Mouse (Mus musculus): ENCODE results near the gene Inpp5b. TPM values are rescaled to one million over a fixed set of nuclear protein-coding genes. Genes with fewer than 3 reads are reported as not detected.

Gene Inpp5b
- total and polyA plus RNA-seq, 2 experiments = 15.3 to 25.7 TPM

GRCm38 (mm10) chr4:124773995-124774394, 32.3 kb downstream of the Inpp5b start:
- H3K27me3 ChIP-seq (ENCODE audit: control insufficient read depth, insufficient read depth, low read length) = no peaks in the 10 kb centered on the region
- peaks cover 2% of the 10 kb centered on the region for H3K4me1 ChIP-seq (ENCODE audit: control insufficient read depth, insufficient read depth, low read length)
- H3K4me3 ChIP-seq (ENCODE audit: insufficient read depth, low read depth, low read length) = no peak overlapping the region
- no peak for DNase-seq (ENCODE audit: extremely low read depth, low read depth, low spot score)
- WGBS = 93% methylated on average over 6 of the region's 6 CpGs
- H3K79me2 ChIP-seq (ENCODE audit: control insufficient read depth, insufficient read depth, low read length) = peaks cover 43% of the 10 kb centered on the region
- TF ChIP-seq POLR2A (IDR thresholded peaks at IDR 0.05; ENCODE audit: extremely low read depth, insufficient read depth, low read length) (no peak), CTCF (IDR thresholded peaks at IDR 0.05; ENCODE audit: low read depth, low read length) (no peak)
- peaks cover 17% of the 10 kb centered on the region for H3K36me3 ChIP-seq (ENCODE audit: control insufficient read depth, insufficient read depth, low read length)
- no peak overlapping the region for H3K9ac ChIP-seq (ENCODE audit: low read depth, low read length)
- no peak overlapping the region for H3K27ac ChIP-seq (replicated peaks; ENCODE audit: insufficient read depth, low read depth, low read length)

DNA sequence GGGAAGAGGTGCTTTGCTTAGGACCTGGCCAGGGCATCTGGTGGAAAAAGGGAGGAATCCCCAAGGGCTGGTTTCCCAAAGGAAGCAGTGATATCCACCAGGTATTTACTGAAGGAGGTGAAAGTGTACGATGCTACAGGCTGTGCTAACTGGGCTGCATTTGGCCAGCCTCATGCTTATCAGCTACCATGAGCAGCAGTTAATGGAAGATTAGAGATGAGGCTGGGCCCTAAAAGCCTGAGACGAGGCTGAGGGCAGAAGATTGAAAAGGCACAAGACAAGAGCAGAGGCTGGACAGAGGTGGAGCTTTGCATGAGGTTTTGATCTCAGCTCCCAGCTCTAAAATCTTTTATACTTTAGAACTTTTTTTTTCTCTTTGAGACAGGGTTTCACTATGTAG, 32.8 kb downstream of the Inpp5b start:
- WGBS = 38% methylated on average over 2 of the region's 2 CpGs
- Histone ChIP-seq H3K27me3 (ENCODE audit: control insufficient read depth, insufficient read depth, low read length) (no peaks in the 10 kb centered on the region), H3K4me1 (ENCODE audit: control insufficient read depth, insufficient read depth, low read length) (peaks cover 2% of the 10 kb centered on the region), H3K36me3 (ENCODE audit: control insufficient read depth, insufficient read depth, low read length) (peaks cover 20% of the 10 kb centered on the region), H3K4me3 (ENCODE audit: insufficient read depth, low read depth, low read length) (no peak overlapping the region), H3K79me2 (ENCODE audit: control insufficient read depth, insufficient read depth, low read length) (peaks cover 40% of the 10 kb centered on the region), H3K9ac (ENCODE audit: low read depth, low read length) (no peak overlapping the region), H3K27ac (replicated peaks; ENCODE audit: insufficient read depth, low read depth, low read length) (no peak overlapping the region)
- DNase-seq (ENCODE audit: extremely low read depth, low read depth, low spot score) = no peak
- TF ChIP-seq POLR2A (IDR thresholded peaks at IDR 0.05; ENCODE audit: extremely low read depth, insufficient read depth, low read length) = no peak
- no peak for TF ChIP-seq CTCF (IDR thresholded peaks at IDR 0.05; ENCODE audit: low read depth, low read length)

GRCm38 (mm10) chr4:124781361-124781760, 39.7 kb downstream of the Inpp5b start:
- WGBS = 95% methylated on average over 7 of the region's 7 CpGs
- no peak overlapping the region for H3K4me3 ChIP-seq (ENCODE audit: insufficient read depth, low read depth, low read length)
- H3K27me3 ChIP-seq (ENCODE audit: control insufficient read depth, insufficient read depth, low read length) = no peaks in the 10 kb centered on the region
- H3K36me3 ChIP-seq (ENCODE audit: control insufficient read depth, insufficient read depth, low read length) = peaks cover 65% of the 10 kb centered on the region
- peaks cover 16% of the 10 kb centered on the region for H3K79me2 ChIP-seq (ENCODE audit: control insufficient read depth, insufficient read depth, low read length)
- no peak for DNase-seq (ENCODE audit: extremely low read depth, low read depth, low spot score)
- no peak overlapping the region for H3K27ac ChIP-seq (replicated peaks; ENCODE audit: insufficient read depth, low read depth, low read length)
- no peaks in the 10 kb centered on the region for H3K4me1 ChIP-seq (ENCODE audit: control insufficient read depth, insufficient read depth, low read length)
- H3K9ac ChIP-seq (ENCODE audit: low read depth, low read length) = no peak overlapping the region
- TF ChIP-seq CTCF (IDR thresholded peaks at IDR 0.05; ENCODE audit: low read depth, low read length) (no peak), POLR2A (IDR thresholded peaks at IDR 0.05; ENCODE audit: extremely low read depth, insufficient read depth, low read length) (no peak)

DNA sequence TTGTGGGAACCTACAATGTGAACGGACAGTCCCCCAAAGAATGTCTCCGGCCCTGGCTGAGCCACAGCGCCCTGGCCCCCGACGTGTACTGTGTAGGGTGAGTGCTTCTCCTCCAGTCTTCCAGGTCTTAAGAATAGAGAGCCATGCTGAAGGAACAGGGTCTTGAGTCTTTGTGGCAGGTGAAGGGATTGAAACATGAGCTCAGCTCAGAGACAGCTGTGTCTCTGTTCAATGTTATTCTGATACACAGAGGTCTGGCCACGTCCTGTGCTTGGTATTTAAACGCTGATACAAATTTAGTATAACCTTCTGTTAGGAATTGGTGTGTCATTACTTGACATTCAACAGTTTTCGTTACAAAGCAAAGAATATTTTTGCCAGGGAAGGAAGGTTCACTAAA, 40.7 kb downstream of the Inpp5b start:
- no peaks in the 10 kb centered on the region for H3K4me1 ChIP-seq (ENCODE audit: control insufficient read depth, insufficient read depth, low read length)
- H3K27ac ChIP-seq (replicated peaks; ENCODE audit: insufficient read depth, low read depth, low read length) = no peak overlapping the region
- no peak overlapping the region for H3K4me3 ChIP-seq (ENCODE audit: insufficient read depth, low read depth, low read length)
- TF ChIP-seq POLR2A (IDR thresholded peaks at IDR 0.05; ENCODE audit: extremely low read depth, insufficient read depth, low read length) (no peak), CTCF (IDR thresholded peaks at IDR 0.05; ENCODE audit: low read depth, low read length) (no peak)
- no peaks in the 10 kb centered on the region for H3K27me3 ChIP-seq (ENCODE audit: control insufficient read depth, insufficient read depth, low read length)
- no peak overlapping the region for H3K9ac ChIP-seq (ENCODE audit: low read depth, low read length)
- 94% methylated on average over 8 of the region's 8 CpGs for WGBS
- peaks cover 10% of the 10 kb centered on the region; the same call in 1 of the 2 replicates for H3K79me2 ChIP-seq (ENCODE audit: control insufficient read depth, insufficient read depth, low read length)
- no peak for DNase-seq (ENCODE audit: extremely low read depth, low read depth, low spot score)
- peaks cover 68% of the 10 kb centered on the region for H3K36me3 ChIP-seq (ENCODE audit: control insufficient read depth, insufficient read depth, low read length)

DNA sequence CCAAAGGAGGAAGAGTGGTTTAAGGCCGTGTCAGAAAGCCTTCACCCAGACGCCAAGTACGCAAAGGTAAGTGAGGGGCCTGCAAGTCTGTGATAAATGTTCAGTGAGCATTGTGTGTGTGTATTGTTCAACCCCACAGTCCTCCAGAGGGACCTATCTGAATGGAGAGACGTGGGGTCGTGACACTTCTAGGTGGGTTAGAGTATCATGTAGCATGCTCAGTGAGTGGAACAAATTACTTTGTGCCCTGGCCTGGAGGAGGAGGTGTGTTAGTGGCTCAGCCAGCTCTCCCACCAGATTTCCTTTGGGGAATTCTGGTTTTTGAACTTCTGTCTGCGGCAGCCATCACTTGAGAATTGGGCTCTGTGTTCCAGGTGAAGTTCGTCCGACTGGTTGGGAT, 42.3 kb downstream of the Inpp5b start:
- Histone ChIP-seq H3K4me3 (ENCODE audit: insufficient read depth, low read depth, low read length) (no peak overlapping the region), H3K27me3 (ENCODE audit: control insufficient read depth, insufficient read depth, low read length) (no peaks in the 10 kb centered on the region), H3K79me2 (ENCODE audit: control insufficient read depth, insufficient read depth, low read length) (peaks cover 1% of the 10 kb centered on the region; the same call in 1 of the 2 replicates), H3K9ac (ENCODE audit: low read depth, low read length) (no peak overlapping the region), H3K4me1 (ENCODE audit: control insufficient read depth, insufficient read depth, low read length) (peaks cover 2% of the 10 kb centered on the region; the same call in 1 of the 2 replicates), H3K36me3 (ENCODE audit: control insufficient read depth, insufficient read depth, low read length) (peaks cover 61% of the 10 kb centered on the region), H3K27ac (replicated peaks; ENCODE audit: insufficient read depth, low read depth, low read length) (no peak overlapping the region)
- 96% methylated on average over 8 of the region's 8 CpGs for WGBS
- DNase-seq (ENCODE audit: extremely low read depth, low read depth, low spot score) = no peak
- TF ChIP-seq POLR2A (IDR thresholded peaks at IDR 0.05; ENCODE audit: extremely low read depth, insufficient read depth, low read length) (no peak), CTCF (IDR thresholded peaks at IDR 0.05; ENCODE audit: low read depth, low read length) (no peak)

DNA sequence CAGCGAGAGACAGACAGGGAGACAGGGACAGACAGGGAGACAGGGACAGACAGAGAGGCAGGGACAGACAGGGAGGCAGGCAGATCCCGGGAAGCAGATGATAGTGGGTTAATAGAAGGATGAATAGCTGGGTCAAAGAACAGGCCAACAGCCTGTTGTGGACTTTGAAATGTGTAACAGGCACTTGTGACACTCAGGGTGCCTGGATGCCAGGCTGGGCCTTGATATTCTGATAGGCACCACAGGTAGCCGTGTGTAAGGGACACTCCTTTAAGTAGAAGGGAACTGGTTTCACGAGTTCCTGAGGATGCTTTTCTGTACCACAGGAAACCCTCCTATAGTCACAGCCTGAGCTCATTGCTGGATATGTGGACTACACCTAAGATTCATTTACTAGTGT, 48.4 kb downstream of the Inpp5b start:
- Histone ChIP-seq H3K4me3 (ENCODE audit: insufficient read depth, low read depth, low read length) (no peak overlapping the region), H3K27ac (replicated peaks; ENCODE audit: insufficient read depth, low read depth, low read length) (peak overlapping the region; percentile 86), H3K27me3 (ENCODE audit: control insufficient read depth, insufficient read depth, low read length) (no peaks in the 10 kb centered on the region), H3K4me1 (ENCODE audit: control insufficient read depth, insufficient read depth, low read length) (peaks cover 10% of the 10 kb centered on the region), H3K36me3 (ENCODE audit: control insufficient read depth, insufficient read depth, low read length) (peaks cover 51% of the 10 kb centered on the region), H3K9ac (ENCODE audit: low read depth, low read length) (peak overlapping the region; percentile 18; the same call in 1 of the 2 replicates), H3K79me2 (ENCODE audit: control insufficient read depth, insufficient read depth, low read length) (no peaks in the 10 kb centered on the region; the same call in 1 of the 2 replicates)
- no peak for TF ChIP-seq POLR2A (IDR thresholded peaks at IDR 0.05; ENCODE audit: extremely low read depth, insufficient read depth, low read length)
- no peak for TF ChIP-seq CTCF (IDR thresholded peaks at IDR 0.05; ENCODE audit: low read depth, low read length)
- 24% methylated on average over 4 of the region's 4 CpGs for WGBS
- DNase-seq (ENCODE audit: extremely low read depth, low read depth, low spot score) = peak; percentile 91
